In genomic region chr2:91284375-91285199, GRCm38 (mm10) we compare ENCODE assay signal across 7 mouse cellular contexts. TPM values are rescaled to one million over a fixed set of nuclear protein-coding genes. Genes with fewer than 3 reads are reported as not detected.
A peak's percentile ranks its signal among the peaks of the same experiment; 100 is the strongest.
DNase-seq lines count a peak whose midpoint lies in the region; ATAC-seq lines count a peak whose summit lies in the region.

No protein-coding gene starts in this region.

- ATAC-seq in lung, embryonic 15.5 days (ENCODE audit: borderline replicate concordance, extremely low read depth, low FRiP score, low TSS enrichment): peak; percentile 29; the same call in 1 of the 2 replicates
- peak; percentile 53; the same call in 1 of the 2 replicates for ATAC-seq in neural tube, embryonic 15.5 days (ENCODE audit: low FRiP score)

- H3K4me2 ChIP-seq in lung, embryonic 15.5 days: no peak overlapping the region
- H3K4me2 ChIP-seq in neural tube, embryonic 15.5 days: no peak overlapping the region

- H3K4me1 ChIP-seq in lung, embryonic 15.5 days: peaks cover 14% of the 10 kb centered on the region
- peaks cover 5% of the 10 kb centered on the region for H3K4me1 ChIP-seq in neural tube, embryonic 15.5 days

- H3K27me3 ChIP-seq in lung, embryonic 15.5 days: no peaks in the 10 kb centered on the region
- H3K27me3 ChIP-seq in neural tube, embryonic 15.5 days (replicated peaks): no peaks in the 10 kb centered on the region

- no peaks in the 10 kb centered on the region for H3K9me3 ChIP-seq in lung, embryonic 15.5 days
- H3K9me3 ChIP-seq in neural tube, embryonic 15.5 days (replicated peaks): no peaks in the 10 kb centered on the region

- no peak overlapping the region for H3K9ac ChIP-seq in lung, embryonic 15.5 days
- no peak overlapping the region for H3K9ac ChIP-seq in neural tube, embryonic 15.5 days (replicated peaks)

- no peaks in the 10 kb centered on the region for H3K36me3 ChIP-seq in lung, embryonic 15.5 days
- 0 out of 2 replicates have a peak, but pooled peaks cover 8% of the 10 kb centered on the region for H3K36me3 ChIP-seq in neural tube, embryonic 15.5 days

- no peak overlapping the region for H3K4me3 ChIP-seq in lung, embryonic 15.5 days
- no peak overlapping the region for H3K4me3 ChIP-seq in neural tube, embryonic 15.5 days (replicated peaks)

- H3K27ac ChIP-seq in lung, embryonic 15.5 days: peak overlapping the region; percentile 43
- H3K27ac ChIP-seq in neural tube, embryonic 15.5 days (replicated peaks): peak overlapping the region; percentile 67

- DNase-seq in lung, postnatal 25 days (ENCODE audit: low spot score): no peak
- DNase-seq in cerebellum, postnatal 36 days: peak; percentile 78 to 81
- DNase-seq in layer of hippocampus, postnatal 10 days (ENCODE audit: low spot score in 2 of 2): peak; percentile 62 to 68
- DNase-seq in embryo, embryonic 11 days: no peak
- no peak for DNase-seq in urinary bladder, adult 2 months (ENCODE audit: low spot score)

- WGBS in lung, embryonic 15.5 days: 48% methylated on average over 13 of the region's 13 CpGs
- 55% methylated on average over 13 of the region's 13 CpGs for WGBS in neural tube, embryonic 15.5 days

RNA-seq across cellular contexts. Expression of gene Arfgap2, which starts 19.8 kb away (rescaled TPM):
- 89.5 and 93.0 TPM in 2 replicates for polyA plus RNA-seq in lung, embryonic 15.5 days (2015; fragmentation: Nextera tagmentation; extraction: Ambion mirVana)
- total RNA-seq in layer of hippocampus, postnatal 10 days (2021): 10 to 100 TPM; 56.3 to 62.4 TPM
- 62.0 and 68.9 TPM in 2 replicates for polyA plus RNA-seq in neural tube, embryonic 15.5 days (2015; fragmentation: Nextera tagmentation; extraction: Ambion mirVana)
- 30.7 and 41.6 TPM in 2 replicates for polyA plus RNA-seq in urinary bladder, adult 2 months (2012; rRNA removed)

RNA-seq across cellular contexts. Expression of gene Pacsin3, which starts 28.8 kb away (rescaled TPM):
- 51.7 and 54.2 TPM in 2 replicates for polyA plus RNA-seq in lung, embryonic 15.5 days (2015; fragmentation: Nextera tagmentation; extraction: Ambion mirVana)
- 10 to 100 TPM; 24.2 to 33.2 TPM for total RNA-seq in layer of hippocampus, postnatal 10 days (2021)
- 20.0 and 21.8 TPM in 2 replicates for polyA plus RNA-seq in neural tube, embryonic 15.5 days (2015; fragmentation: Nextera tagmentation; extraction: Ambion mirVana)
- 43.3 and 46.7 TPM in 2 replicates for polyA plus RNA-seq in urinary bladder, adult 2 months (2012; rRNA removed)

RNA-seq across cellular contexts. Expression of gene Ddb2, which starts 47.8 kb away (rescaled TPM):
- 19.7 and 20.4 TPM in 2 replicates for polyA plus RNA-seq in lung, embryonic 15.5 days (2015; fragmentation: Nextera tagmentation; extraction: Ambion mirVana)
- total RNA-seq in layer of hippocampus, postnatal 10 days (2021): 1 to 10 TPM; 8.9 to 9.4 TPM
- polyA plus RNA-seq in neural tube, embryonic 15.5 days (2015; fragmentation: Nextera tagmentation; extraction: Ambion mirVana): 17.5 and 20.2 TPM in 2 replicates
- polyA plus RNA-seq in urinary bladder, adult 2 months (2012; rRNA removed): 28.5 and 43.1 TPM in 2 replicates

Comparison
In these comparisons a context has a peak if more than half of its experiments do, and no peak if none do; other contexts are left out.
1. DNase-seq: peak in cerebellum, postnatal 36 days (2 of 2) and layer of hippocampus, postnatal 10 days (2 of 2); none in lung, postnatal 25 days (single experiment), embryo, embryonic 11 days (single experiment) and urinary bladder, adult 2 months (single experiment).